Mouse (Mus musculus) small intestine, adult 2 months (tissue): ENCODE data around the gene Bloc1s6.

Source experiments
- CTCF ChIP-seq: fragments of 200-500 bp; IDR thresholded peaks from 2 replicates; pipeline ENCODE4 v1.5.1; 2012; ENCODE audit warnings: low read depth, mild to moderate bottlenecking, control low read depth, inconsistent platforms, low read length, moderate library complexity, mixed read lengths; ENCODE audit not compliant: insufficient replicate concordance, insufficient read length; ENCODE audit errors: extremely low read depth
- POLR2A ChIP-seq: fragments of 200-500 bp; IDR thresholded peaks from 2 replicates; pipeline ENCODE4 v1.6.1; 2012; ENCODE audit warnings: low read depth, mild to moderate bottlenecking, control low read depth, inconsistent platforms, low read length, moderate library complexity

DNA sequence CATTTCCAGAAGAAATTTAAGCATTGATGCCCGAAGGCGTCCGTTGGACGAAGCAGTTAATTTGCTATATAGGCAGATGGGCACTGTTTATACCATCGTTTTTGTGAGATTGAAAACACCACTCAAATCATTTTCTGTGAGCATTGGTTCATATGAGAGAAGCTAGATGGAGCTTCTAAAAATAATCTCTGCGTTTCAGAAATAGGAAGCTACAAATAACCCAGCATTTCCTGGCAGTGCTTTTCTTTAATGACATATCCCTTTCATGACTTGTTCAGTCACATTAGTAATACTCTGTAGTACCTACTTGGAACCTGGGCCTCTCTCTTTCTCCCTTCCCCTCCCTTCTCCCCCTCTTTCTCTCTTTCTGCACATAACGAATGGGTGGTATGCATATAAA is 720 bp downstream of the Bloc1s6 start:
- TF ChIP-seq CTCF (no peak), POLR2A (no peak)
